Mouse (Mus musculus) midbrain, embryonic 11.5 days (tissue): ENCODE measurements at regions not wholly inside any gene's neighbourhood (a gene's known extent, or its start where the extent isn't known, plus 50 kb on each side); places are given as distances from the start of the nearest gene placed in this dataset.
A peak's percentile ranks its signal among the peaks of the same experiment; 100 is the strongest.

Experiments used
- ATAC-seq: fragments of 200-750 bp; cut with Nextera tagmentation; 2 replicates; pipeline ENCODE4 v1.8.0; 2017; ENCODE audit warnings: moderate TSS enrichment, moderate library complexity; ENCODE audit not compliant: low FRiP score
- DNase-seq: peaks from one replicate; pipeline ENCODE4 v3.0.0; 2015; ENCODE audit warnings: low spot score; ENCODE audit errors: missing footprints
- H3K27ac ChIP-seq: fragments of 300-500 bp; sonication (generic); 2 replicates; pipeline ENCODE4 v1.5.1; 2014; ENCODE audit warnings: low read depth, low read length
- H3K27me3 ChIP-seq: fragments of 300-500 bp; sonication (generic); 2 replicates; pipeline ENCODE4 v1.6.1; 2014; ENCODE audit warnings: mild to moderate bottlenecking, low read length, moderate library complexity, mixed read lengths; ENCODE audit not compliant: control insufficient read depth, insufficient read depth
- H3K36me3 ChIP-seq: fragments of 300-500 bp; sonication (generic); 2 replicates; pipeline ENCODE4 v1.6.1; 2014; ENCODE audit warnings: mild to moderate bottlenecking, low read length, moderate library complexity, mixed read lengths; ENCODE audit not compliant: control insufficient read depth, insufficient read depth
- H3K4me1 ChIP-seq: fragments of 300-500 bp; sonication (generic); 2 replicates; pipeline ENCODE4 v1.6.1; 2014; ENCODE audit warnings: low read length; ENCODE audit not compliant: control insufficient read depth, insufficient read depth
- H3K4me2 ChIP-seq: fragments of 300-500 bp; sonication (generic); 2 replicates; pipeline ENCODE4 v1.6.1; 2014; ENCODE audit warnings: mild to moderate bottlenecking, moderate library complexity
- H3K4me3 ChIP-seq: fragments of 300-500 bp; sonication (generic); 2 replicates; pipeline ENCODE4 v1.5.1; 2014; ENCODE audit warnings: low read depth, low read length
- H3K9ac ChIP-seq: fragments of 300-500 bp; sonication (generic); 2 replicates; pipeline ENCODE4 v1.6.1; 2014; ENCODE audit warnings: low read length
- H3K9me3 ChIP-seq: fragments of 300-500 bp; sonication (generic); 2 replicates; pipeline ENCODE4 v1.6.1; 2016; ENCODE audit warnings: low read length; ENCODE audit not compliant: control insufficient read depth
- WGBS: fragments of 180-500 bp; shearing (Covaris S2); extraction: QIAGEN DNeasy Blood & Tissue Kit; methylation state at CpG from one replicate; pipeline ENCODE4 v1.1.7; 2014; 5-methylcytosine and 5-hydroxymethylcytosine counted together

DNA sequence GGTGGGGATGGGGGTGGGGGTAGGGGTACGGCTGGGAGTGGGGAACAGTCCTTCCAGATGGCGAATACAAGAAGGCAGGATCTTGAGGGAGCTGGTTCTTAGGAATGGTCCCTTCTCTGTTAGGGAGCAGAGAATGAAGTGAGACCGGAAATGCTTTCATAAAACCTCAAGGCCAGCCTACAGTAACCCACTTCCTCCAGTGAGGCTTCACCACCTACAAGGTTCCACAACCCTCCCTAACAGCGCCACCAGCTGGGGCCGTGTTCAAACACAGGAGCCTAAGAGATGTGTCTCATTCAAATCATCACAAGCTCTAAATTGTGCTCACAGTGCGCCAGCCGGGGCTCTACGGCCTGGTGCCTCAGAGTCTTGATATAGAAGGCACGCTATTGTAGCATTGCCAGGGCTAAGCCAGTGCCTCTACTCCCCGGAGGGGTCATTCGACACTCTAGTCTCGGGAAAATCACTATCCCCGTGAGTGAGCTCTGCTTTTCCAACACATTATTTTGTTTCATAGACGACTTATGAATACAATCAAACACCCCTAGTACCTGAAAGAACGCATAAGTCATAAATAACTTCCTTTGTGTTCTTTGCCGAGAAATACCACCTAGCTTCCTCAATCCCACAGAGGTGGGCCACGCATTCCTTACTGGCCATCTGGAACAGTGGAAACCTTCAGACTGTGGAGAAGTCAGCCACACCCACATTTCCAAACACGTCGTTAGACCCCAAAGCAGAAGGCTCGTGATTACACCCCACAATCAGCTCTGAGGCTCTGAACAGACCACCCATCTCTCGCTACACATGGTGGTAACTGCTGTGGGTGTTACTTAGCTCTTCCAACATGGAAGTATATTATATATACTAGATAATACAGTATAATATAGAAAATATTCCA, 209.3 kb upstream of the Tgfbr2 start:
- WGBS = 73% methylated on average over 21 of the region's 21 CpGs
- no peak for ATAC-seq
- Histone ChIP-seq H3K27ac (no peak overlapping the region), H3K9me3 (no peaks in the 10 kb centered on the region), H3K27me3 (no peaks in the 10 kb centered on the region), H3K36me3 (no peaks in the 10 kb centered on the region), H3K9ac (no peak overlapping the region), H3K4me1 (no peaks in the 10 kb centered on the region), H3K4me3 (no peak overlapping the region), H3K4me2 (no peak overlapping the region)
- no peak for DNase-seq

DNA sequence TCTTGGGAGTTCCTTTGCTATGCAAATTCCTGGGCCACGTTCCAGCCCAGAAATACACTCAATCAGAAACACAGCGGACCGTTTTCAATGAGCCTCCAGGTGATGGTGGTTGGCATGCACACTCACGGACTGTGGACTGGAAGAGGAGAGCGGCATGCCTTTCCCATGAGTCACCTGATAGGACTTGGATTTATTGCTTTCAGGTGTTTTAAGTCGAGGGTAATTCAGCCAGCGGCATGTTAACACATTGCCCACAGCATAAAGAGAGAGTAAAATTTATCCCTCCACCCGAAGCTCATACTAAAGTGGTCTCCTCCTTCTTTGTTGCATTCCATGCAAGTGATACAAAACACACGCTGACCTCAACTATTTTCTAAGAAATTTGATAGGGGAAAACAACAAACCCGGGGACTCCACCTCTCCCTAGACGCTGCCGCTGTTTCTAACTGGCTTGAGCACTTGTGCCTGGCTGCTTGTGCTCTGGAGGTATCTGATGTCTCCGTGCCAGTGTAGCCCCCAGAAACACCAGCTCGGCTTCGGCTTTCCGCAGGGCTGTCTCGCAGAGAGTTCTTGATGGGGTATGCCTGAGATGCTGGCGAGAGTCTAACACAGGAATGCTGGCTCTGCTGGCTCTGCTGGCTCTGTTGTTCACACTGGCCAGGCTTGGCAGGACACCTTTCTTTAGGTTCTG, 208.4 kb upstream of the Tgfbr2 start:
- Histone ChIP-seq H3K9me3 (no peaks in the 10 kb centered on the region), H3K27me3 (no peaks in the 10 kb centered on the region), H3K27ac (no peak overlapping the region), H3K4me2 (no peak overlapping the region), H3K36me3 (no peaks in the 10 kb centered on the region), H3K4me1 (no peaks in the 10 kb centered on the region), H3K4me3 (no peak overlapping the region), H3K9ac (no peak overlapping the region)
- WGBS = 60% methylated on average over 18 of the region's 18 CpGs
- ATAC-seq = no peak
- no peak for DNase-seq

DNA sequence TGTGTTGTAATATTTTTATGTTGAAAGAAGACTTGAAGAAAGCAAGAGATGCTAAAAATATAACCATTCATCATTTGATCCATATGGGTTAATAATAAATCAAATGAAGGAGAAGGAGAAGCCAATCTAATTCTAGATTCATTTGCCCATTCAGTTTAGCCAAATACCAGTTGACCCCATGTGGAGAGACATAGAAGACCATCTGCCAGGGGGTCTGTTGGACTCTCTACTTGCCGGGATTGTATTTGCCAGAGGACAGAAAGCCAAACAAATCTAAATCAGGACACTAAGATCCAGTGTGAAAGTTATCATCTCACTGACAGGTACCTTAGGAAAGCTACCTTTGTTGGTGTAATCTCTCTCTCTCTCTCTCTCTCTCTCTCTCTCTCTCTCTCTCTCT, 202.5 kb upstream of the Tgfbr2 start:
- DNase-seq (no peak), ATAC-seq (no peak)
- no peaks in the 10 kb centered on the region for H3K36me3 ChIP-seq
- 45% methylated on average over 1 of the region's 1 CpGs for WGBS
- H3K27me3 ChIP-seq = no peaks in the 10 kb centered on the region
- no peak overlapping the region for H3K4me2 ChIP-seq
- H3K9me3 ChIP-seq = no peaks in the 10 kb centered on the region
- H3K4me1 ChIP-seq = no peaks in the 10 kb centered on the region
- no peak overlapping the region for H3K4me3 ChIP-seq
- H3K9ac ChIP-seq = no peak overlapping the region
- no peak overlapping the region for H3K27ac ChIP-seq

DNA sequence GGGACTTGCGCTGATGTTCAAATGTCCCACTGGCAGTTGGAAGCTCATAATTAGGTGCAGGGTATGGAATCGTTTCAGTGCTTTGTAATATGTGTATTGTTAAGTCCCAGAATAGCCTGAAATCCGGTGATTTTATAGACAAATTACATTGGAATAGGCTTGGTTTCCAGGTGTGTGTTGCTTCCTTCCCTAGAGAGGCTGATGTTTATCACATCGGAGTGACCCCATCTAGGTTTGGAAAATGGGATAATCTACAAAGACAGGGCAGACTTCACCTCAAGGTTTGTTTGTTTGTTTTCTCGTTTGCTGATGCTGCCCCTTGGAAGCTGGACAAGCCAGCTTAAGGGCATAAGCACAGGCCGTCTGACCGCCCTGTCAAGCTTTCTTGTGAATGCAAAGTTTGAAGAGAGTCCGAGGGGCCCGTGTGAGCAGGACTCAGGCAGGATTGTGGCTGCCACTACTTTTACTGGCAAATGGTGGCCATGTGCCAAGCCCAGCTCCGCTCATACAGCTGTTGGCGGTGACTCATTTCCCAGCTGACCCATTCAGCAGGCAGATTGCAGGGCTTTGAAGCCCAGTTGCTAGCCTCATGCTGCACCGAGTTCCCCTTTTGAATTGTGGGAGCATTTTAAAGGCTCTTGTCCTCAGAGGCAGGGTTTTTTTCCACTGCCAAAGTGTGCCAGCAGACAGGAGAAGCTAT, 200.6 kb upstream of the Tgfbr2 start:
- whole genome bisulfite sequencing = 83% methylated on average over 12 of the region's 12 CpGs
- H3K4me3 ChIP-seq = no peak overlapping the region
- H3K36me3 ChIP-seq = no peaks in the 10 kb centered on the region
- no peak overlapping the region for H3K27ac ChIP-seq
- H3K27me3 ChIP-seq = no peaks in the 10 kb centered on the region
- no peaks in the 10 kb centered on the region for H3K4me1 ChIP-seq
- H3K9me3 ChIP-seq = no peaks in the 10 kb centered on the region
- no peak overlapping the region for H3K9ac ChIP-seq
- DNase-seq (no peak), ATAC-seq (no peak)
- no peak overlapping the region for H3K4me2 ChIP-seq

DNA sequence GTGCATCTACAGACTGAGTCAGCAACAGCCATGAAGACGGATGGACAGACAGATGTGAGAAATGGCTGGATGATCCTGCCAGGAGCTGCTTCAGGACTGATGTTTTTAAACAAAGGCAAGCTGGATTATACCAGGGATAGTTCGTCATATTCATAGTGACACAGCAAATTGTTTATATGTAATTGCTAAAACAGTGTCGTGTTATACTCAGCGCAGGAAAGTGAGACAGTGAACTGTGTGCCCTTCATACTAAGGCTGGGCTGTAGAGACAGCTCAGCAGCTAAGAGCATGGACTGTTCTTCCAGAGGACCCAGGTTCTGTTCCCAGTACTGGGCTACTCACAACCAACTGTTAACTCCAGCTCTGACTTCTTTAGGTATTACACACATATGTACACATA, 199.2 kb upstream of the Tgfbr2 start:
- Histone ChIP-seq H3K4me2 (no peak overlapping the region), H3K9me3 (no peaks in the 10 kb centered on the region), H3K27me3 (no peaks in the 10 kb centered on the region), H3K4me3 (no peak overlapping the region), H3K27ac (no peak overlapping the region), H3K9ac (no peak overlapping the region), H3K36me3 (no peaks in the 10 kb centered on the region), H3K4me1 (no peaks in the 10 kb centered on the region)
- DNase-seq = no peak
- 89% methylated on average over 4 of the region's 4 CpGs for WGBS
- ATAC-seq = no peak

DNA sequence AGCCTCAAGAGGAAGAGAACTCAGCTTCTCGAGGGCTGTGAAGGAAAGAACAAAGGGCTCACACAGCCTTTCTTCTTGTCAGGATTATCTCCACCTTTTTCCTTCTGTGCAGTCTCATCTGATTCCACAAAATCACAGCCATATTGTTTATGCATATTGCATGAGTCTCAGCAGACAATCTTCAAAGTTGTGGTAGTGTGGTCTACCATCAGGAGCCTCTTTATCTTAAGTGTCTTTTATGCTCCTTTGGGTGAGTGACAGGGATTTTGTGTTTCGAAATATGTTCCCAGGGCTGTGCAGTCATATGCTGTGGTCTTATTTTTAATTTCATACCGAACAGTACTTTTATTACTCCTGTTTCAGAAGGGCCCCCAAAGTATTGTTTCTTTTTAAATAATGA, 198.2 kb upstream of the Tgfbr2 start:
- 63% methylated on average over 3 of the region's 3 CpGs for WGBS
- DNase-seq = no peak

DNA sequence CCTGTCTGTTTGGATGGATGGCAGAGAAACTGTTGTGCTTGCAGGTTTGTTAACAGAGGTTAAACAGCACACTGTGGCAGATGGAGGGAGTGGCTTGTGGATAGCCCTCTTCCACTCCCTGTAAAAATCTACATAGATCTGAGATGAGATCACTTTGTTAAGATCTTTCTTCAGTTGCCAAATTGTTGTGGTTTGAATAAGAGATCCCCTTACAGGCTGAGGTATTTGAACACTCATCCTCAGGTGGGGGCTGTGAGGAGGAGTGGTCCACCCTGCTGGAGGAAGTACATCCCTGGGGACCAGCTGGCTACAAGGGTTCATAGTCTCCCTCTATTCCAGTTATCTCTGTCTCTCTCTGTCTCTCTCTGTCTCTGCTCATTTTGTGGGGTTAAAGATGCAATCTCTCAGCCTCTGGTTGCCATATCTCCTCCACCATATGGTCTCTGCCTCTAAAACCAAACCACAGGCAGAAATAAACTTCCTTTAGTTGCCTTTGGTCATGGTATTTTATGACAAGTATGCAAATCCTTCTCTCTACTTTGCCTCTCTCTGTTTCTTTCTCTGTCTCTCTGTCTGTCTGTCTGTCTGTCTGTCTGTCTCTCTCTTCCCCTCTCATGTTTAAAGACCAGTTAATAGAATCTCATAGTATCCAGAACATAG, 194.0 kb upstream of the Tgfbr2 start:
- DNase-seq (no peak), ATAC-seq (no peak)
- Histone ChIP-seq H3K9ac (no peak overlapping the region), H3K27me3 (no peaks in the 10 kb centered on the region), H3K9me3 (no peaks in the 10 kb centered on the region), H3K4me1 (no peaks in the 10 kb centered on the region), H3K4me3 (no peak overlapping the region), H3K27ac (no peak overlapping the region), H3K4me2 (no peak overlapping the region), H3K36me3 (no peaks in the 10 kb centered on the region)

More for the DNA sequence above, 198.2 kb upstream of the Tgfbr2 start:
- Histone ChIP-seq H3K4me2 (no peak overlapping the region), H3K27ac (no peak overlapping the region), H3K9ac (no peak overlapping the region), H3K4me1 (no peaks in the 10 kb centered on the region), H3K9me3 (no peaks in the 10 kb centered on the region), H3K27me3 (no peaks in the 10 kb centered on the region), H3K36me3 (no peaks in the 10 kb centered on the region), H3K4me3 (no peak overlapping the region)
- ATAC-seq = no peak

DNA sequence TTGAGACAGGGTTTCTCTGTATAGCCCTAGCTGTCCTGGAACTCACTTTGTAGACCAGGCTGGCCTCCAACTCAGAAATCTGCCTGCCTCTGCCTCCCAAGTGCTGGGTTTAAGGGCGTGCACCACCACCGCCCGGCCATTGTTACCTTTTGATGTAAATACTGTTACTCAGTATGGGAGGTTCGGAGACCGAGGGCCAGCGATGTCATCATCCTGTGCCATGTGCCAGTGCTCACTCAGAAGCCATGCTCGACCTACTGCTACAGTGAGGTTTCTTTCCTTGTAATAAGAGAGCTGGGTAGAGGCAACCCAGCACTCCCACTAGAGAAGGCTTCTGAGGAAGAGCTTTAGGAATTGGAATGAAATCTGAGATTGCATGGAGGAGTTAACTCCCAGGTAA, 191.6 kb upstream of the Tgfbr2 start:
- Histone ChIP-seq H3K9ac (no peak overlapping the region), H3K4me2 (no peak overlapping the region), H3K27me3 (no peaks in the 10 kb centered on the region), H3K4me3 (no peak overlapping the region), H3K36me3 (no peaks in the 10 kb centered on the region), H3K27ac (no peak overlapping the region), H3K4me1 (no peaks in the 10 kb centered on the region), H3K9me3 (no peaks in the 10 kb centered on the region; the same call in 1 of the 2 replicates)
- ATAC-seq (no peak), DNase-seq (peak; percentile 35)
- 93% methylated on average over 7 of the region's 7 CpGs for WGBS
